Mouse (Mus musculus): ENCODE measurements around the gene Cdh4. TPM values are rescaled to one million over a fixed set of nuclear protein-coding genes. Genes with fewer than 3 reads are reported as not detected.

Cdh4 gene
- polyA plus RNA-seq, 1 experiment from 2014 or later = 57.4 TPM

- H3K4me2 ChIP-seq (ENCODE audit: low read length) = no peak overlapping the region
- H3K4me1 ChIP-seq (replicated peaks; ENCODE audit: control insufficient read depth, insufficient read depth, low read length) = no peaks in the 10 kb centered on the region
- H3K27ac ChIP-seq (ENCODE audit: low read length) = no peak overlapping the region
- WGBS = 89% methylated on average over 3 of the region's 3 CpGs
- H3K36me3 ChIP-seq (ENCODE audit: control insufficient read depth, insufficient read depth) = no peaks in the 10 kb centered on the region
- no peaks in the 10 kb centered on the region for H3K27me3 ChIP-seq (replicated peaks; ENCODE audit: control insufficient read depth, insufficient read depth, low read length)
- H3K4me3 ChIP-seq (replicated peaks; ENCODE audit: low read length) = no peak overlapping the region
- no peak for ATAC-seq
- H3K9ac ChIP-seq (replicated peaks; ENCODE audit: low read depth, low read length) = no peak overlapping the region
- H3K9me3 ChIP-seq (ENCODE audit: control insufficient read depth, low read length) = no peaks in the 10 kb centered on the region
Measured at GRCm38 (mm10) chr2:179425602-179426001, 16.6 kb upstream of the Cdh4 start.

GRCm38 (mm10) chr2:179428889-179429288 lies 13.3 kb upstream of the Cdh4 start:
- Histone ChIP-seq H3K27ac (ENCODE audit: low read length) (no peak overlapping the region), H3K36me3 (ENCODE audit: control insufficient read depth, insufficient read depth) (no peaks in the 10 kb centered on the region), H3K9me3 (ENCODE audit: control insufficient read depth, low read length) (no peaks in the 10 kb centered on the region), H3K9ac (replicated peaks; ENCODE audit: low read depth, low read length) (no peak overlapping the region), H3K27me3 (replicated peaks; ENCODE audit: control insufficient read depth, insufficient read depth, low read length) (no peaks in the 10 kb centered on the region), H3K4me2 (ENCODE audit: low read length) (no peak overlapping the region), H3K4me3 (replicated peaks; ENCODE audit: low read length) (no peak overlapping the region), H3K4me1 (replicated peaks; ENCODE audit: control insufficient read depth, insufficient read depth, low read length) (no peaks in the 10 kb centered on the region)
- no peak for ATAC-seq
- 65% methylated on average over 3 of the region's 3 CpGs for WGBS

- WGBS = 23% methylated on average over 9 of the region's 9 CpGs
Measured at GRCm38 (mm10) chr2:179440161-179440560, 2.1 kb upstream of the Cdh4 start.

GRCm38 (mm10) chr2:179441086-179441485 lies 1.1 kb upstream of the Cdh4 start:
- Histone ChIP-seq H3K4me1 (replicated peaks; ENCODE audit: control insufficient read depth, insufficient read depth, low read length) (peaks cover 32% of the 10 kb centered on the region), H3K27me3 (replicated peaks; ENCODE audit: control insufficient read depth, insufficient read depth, low read length) (no peaks in the 10 kb centered on the region), H3K4me2 (ENCODE audit: low read length) (no peak overlapping the region), H3K9ac (replicated peaks; ENCODE audit: low read depth, low read length) (no peak overlapping the region), H3K9me3 (ENCODE audit: control insufficient read depth, low read length) (no peaks in the 10 kb centered on the region), H3K36me3 (ENCODE audit: control insufficient read depth, insufficient read depth) (no peaks in the 10 kb centered on the region), H3K4me3 (replicated peaks; ENCODE audit: low read length) (no peak overlapping the region), H3K27ac (ENCODE audit: low read length) (no peak overlapping the region)
- ATAC-seq = no peak
- 59% methylated on average over 3 of the region's 3 CpGs for WGBS

More at GRCm38 (mm10) chr2:179440161-179440560, 2.1 kb upstream of the Cdh4 start:
- Histone ChIP-seq H3K4me3 (replicated peaks; ENCODE audit: low read length) (no peak overlapping the region), H3K9ac (replicated peaks; ENCODE audit: low read depth, low read length) (no peak overlapping the region), H3K4me1 (replicated peaks; ENCODE audit: control insufficient read depth, insufficient read depth, low read length) (peaks cover 30% of the 10 kb centered on the region), H3K9me3 (ENCODE audit: control insufficient read depth, low read length) (no peaks in the 10 kb centered on the region), H3K27me3 (replicated peaks; ENCODE audit: control insufficient read depth, insufficient read depth, low read length) (no peaks in the 10 kb centered on the region), H3K27ac (ENCODE audit: low read length) (no peak overlapping the region), H3K36me3 (ENCODE audit: control insufficient read depth, insufficient read depth) (no peaks in the 10 kb centered on the region), H3K4me2 (ENCODE audit: low read length) (no peak overlapping the region)
- no peak for ATAC-seq

- no peaks in the 10 kb centered on the region for H3K36me3 ChIP-seq (ENCODE audit: control insufficient read depth, insufficient read depth)
- 7% methylated on average over 8 of the region's 8 CpGs for WGBS
- peak overlapping the region; percentile 86 for H3K27ac ChIP-seq (ENCODE audit: low read length)
- H3K4me2 ChIP-seq (ENCODE audit: low read length) = peak overlapping the region; percentile 77
- H3K9ac ChIP-seq (replicated peaks; ENCODE audit: low read depth, low read length) = peak overlapping the region; percentile 83
- H3K27me3 ChIP-seq (replicated peaks; ENCODE audit: control insufficient read depth, insufficient read depth, low read length) = no peaks in the 10 kb centered on the region
- no peaks in the 10 kb centered on the region for H3K9me3 ChIP-seq (ENCODE audit: control insufficient read depth, low read length)
- H3K4me1 ChIP-seq (replicated peaks; ENCODE audit: control insufficient read depth, insufficient read depth, low read length) = peaks cover 37% of the 10 kb centered on the region
- ATAC-seq = peak; percentile 14
- H3K4me3 ChIP-seq (replicated peaks; ENCODE audit: low read length) = peak overlapping the region; percentile 72
Measured at GRCm38 (mm10) chr2:179441717-179442116, 514 bp upstream of the Cdh4 start.

GRCm38 (mm10) chr2:179442541-179443225 lies 452 bp downstream of the Cdh4 start:
- H3K27me3 ChIP-seq (replicated peaks; ENCODE audit: control insufficient read depth, insufficient read depth, low read length) = no peaks in the 10 kb centered on the region
- peaks cover 44% of the 10 kb centered on the region for H3K4me1 ChIP-seq (replicated peaks; ENCODE audit: control insufficient read depth, insufficient read depth, low read length)
- WGBS = under 1% methylated on average over 87 of the region's 95 CpGs
- H3K4me2 ChIP-seq (ENCODE audit: low read length) = peak overlapping the region; percentile 77
- no peaks in the 10 kb centered on the region for H3K36me3 ChIP-seq (ENCODE audit: control insufficient read depth, insufficient read depth)
- H3K9ac ChIP-seq (replicated peaks; ENCODE audit: low read depth, low read length) = peak overlapping the region; percentile 83
- peak overlapping the region; percentile 86 for H3K27ac ChIP-seq (ENCODE audit: low read length)
- ATAC-seq = peak; percentile 72
- H3K9me3 ChIP-seq (ENCODE audit: control insufficient read depth, low read length) = no peaks in the 10 kb centered on the region
- peak overlapping the region; percentile 72 for H3K4me3 ChIP-seq (replicated peaks; ENCODE audit: low read length)

- peak overlapping the region; percentile 83 for H3K9ac ChIP-seq (replicated peaks; ENCODE audit: low read depth, low read length)
- no peaks in the 10 kb centered on the region for H3K27me3 ChIP-seq (replicated peaks; ENCODE audit: control insufficient read depth, insufficient read depth, low read length)
- ATAC-seq = peak; percentile 46
- H3K27ac ChIP-seq (ENCODE audit: low read length) = peak overlapping the region; percentile 86
- WGBS = 0% methylated on average over 51 of the region's 51 CpGs
- peak overlapping the region; percentile 77 for H3K4me2 ChIP-seq (ENCODE audit: low read length)
- H3K4me3 ChIP-seq (replicated peaks; ENCODE audit: low read length) = peak overlapping the region; percentile 72
- peaks cover 44% of the 10 kb centered on the region for H3K4me1 ChIP-seq (replicated peaks; ENCODE audit: control insufficient read depth, insufficient read depth, low read length)
- H3K9me3 ChIP-seq (ENCODE audit: control insufficient read depth, low read length) = no peaks in the 10 kb centered on the region
- no peaks in the 10 kb centered on the region for H3K36me3 ChIP-seq (ENCODE audit: control insufficient read depth, insufficient read depth)
Measured at GRCm38 (mm10) chr2:179443226-179443815, 1.1 kb downstream of the Cdh4 start.

GRCm38 (mm10) chr2:179443959-179444358 lies 1.7 kb downstream of the Cdh4 start:
- no peak for ATAC-seq
- H3K9me3 ChIP-seq (ENCODE audit: control insufficient read depth, low read length) = no peaks in the 10 kb centered on the region
- peak overlapping the region; percentile 77 for H3K4me2 ChIP-seq (ENCODE audit: low read length)
- H3K4me3 ChIP-seq (replicated peaks; ENCODE audit: low read length) = peak overlapping the region; percentile 72
- H3K9ac ChIP-seq (replicated peaks; ENCODE audit: low read depth, low read length) = peak overlapping the region; percentile 83
- no peaks in the 10 kb centered on the region for H3K27me3 ChIP-seq (replicated peaks; ENCODE audit: control insufficient read depth, insufficient read depth, low read length)
- H3K27ac ChIP-seq (ENCODE audit: low read length) = no peak overlapping the region
- peaks cover 44% of the 10 kb centered on the region for H3K4me1 ChIP-seq (replicated peaks; ENCODE audit: control insufficient read depth, insufficient read depth, low read length)
- WGBS = 13% methylated on average over 11 of the region's 11 CpGs
- no peaks in the 10 kb centered on the region for H3K36me3 ChIP-seq (ENCODE audit: control insufficient read depth, insufficient read depth)

GRCm38 (mm10) chr2:179448256-179448655 lies 6.0 kb downstream of the Cdh4 start:
- Histone ChIP-seq H3K4me3 (replicated peaks; ENCODE audit: low read length) (no peak overlapping the region), H3K36me3 (ENCODE audit: control insufficient read depth, insufficient read depth) (no peaks in the 10 kb centered on the region), H3K27ac (ENCODE audit: low read length) (no peak overlapping the region), H3K27me3 (replicated peaks; ENCODE audit: control insufficient read depth, insufficient read depth, low read length) (no peaks in the 10 kb centered on the region), H3K4me2 (ENCODE audit: low read length) (no peak overlapping the region), H3K9me3 (ENCODE audit: control insufficient read depth, low read length) (no peaks in the 10 kb centered on the region), H3K9ac (replicated peaks; ENCODE audit: low read depth, low read length) (no peak overlapping the region), H3K4me1 (replicated peaks; ENCODE audit: control insufficient read depth, insufficient read depth, low read length) (peaks cover 28% of the 10 kb centered on the region)
- WGBS = 90% methylated on average over 4 of the region's 4 CpGs
- ATAC-seq = no peak

Measured in forebrain, embryonic 16.5 days (tissue).